Mouse (Mus musculus) liver, postnatal 0 days (tissue): ENCODE data around the gene Cul7. TPM values are rescaled to one million over a fixed set of nuclear protein-coding genes. Genes with fewer than 3 reads are reported as not detected.
A peak's percentile ranks its signal among the peaks of the same experiment; 100 is the strongest.

Source experiments
- ATAC-seq: fragments of 200-750 bp; cut with Nextera tagmentation; 2 replicates; pipeline ENCODE4 v1.8.0; 2017; ENCODE audit warnings: mild to moderate bottlenecking, moderate library complexity
- DNase-seq: peaks from one replicate; pipeline ENCODE4 v3.0.0-alpha.2; 2016
- H3K27ac ChIP-seq: fragments of 300-500 bp; sonication (generic); 2 replicates; pipeline ENCODE4 v1.5.1; 2014; ENCODE audit warnings: antibody characterized with exemption, moderate library complexity, mild to moderate bottlenecking, low read depth
- H3K27me3 ChIP-seq: fragments of 300-500 bp; sonication (generic); 2 replicates; pipeline ENCODE4 v1.6.1; 2014; ENCODE audit warnings: low read length, control low read depth, mixed read lengths; ENCODE audit not compliant: insufficient read depth
- H3K36me3 ChIP-seq: fragments of 300-500 bp; sonication (generic); replicated peaks from 2 replicates; pipeline ENCODE4 v1.6.1; 2014; ENCODE audit warnings: mild to moderate bottlenecking, control low read depth, low read length, moderate library complexity, mixed read lengths; ENCODE audit not compliant: insufficient read depth
- H3K4me1 ChIP-seq: fragments of 300-500 bp; sonication (generic); 2 replicates; pipeline ENCODE4 v1.6.1; 2014; ENCODE audit warnings: antibody characterized with exemption, mild to moderate bottlenecking, control low read depth; ENCODE audit not compliant: insufficient read depth
- H3K4me2 ChIP-seq: fragments of 300-500 bp; sonication (generic); 2 replicates; pipeline ENCODE4 v1.6.1; 2014; ENCODE audit warnings: low read depth, mild to moderate bottlenecking, low read length, moderate library complexity, mixed read lengths
- H3K4me3 ChIP-seq: fragments of 300-500 bp; sonication (generic); 2 replicates; pipeline ENCODE4 v1.5.1; 2014; ENCODE audit warnings: low read depth, low read length
- H3K9ac ChIP-seq: fragments of 300-500 bp; sonication (generic); replicated peaks from 2 replicates; pipeline ENCODE4 v1.6.1; 2014; ENCODE audit warnings: mild to moderate bottlenecking, moderate library complexity
- H3K9me3 ChIP-seq: fragments of 300-500 bp; sonication (generic); 2 replicates; pipeline ENCODE4 v1.6.1; 2016; ENCODE audit warnings: mild to moderate bottlenecking, control low read depth, low read length, mixed read lengths
- CTCF ChIP-seq: sonication (generic); IDR thresholded peaks from 2 replicates; pipeline ENCODE4 v1.5.1; 2016; ENCODE audit warnings: antibody characterized with exemption, low read depth
- EP300 ChIP-seq: IDR thresholded peaks from 2 replicates; pipeline ENCODE4 v1.6.1; 2016; ENCODE audit warnings: antibody characterized with exemption, low read depth, mild to moderate bottlenecking
- WGBS: fragments of 180-500 bp; shearing (Covaris S2); extraction: QIAGEN DNeasy Blood & Tissue Kit; methylation state at CpG from one replicate; pipeline ENCODE4 v1.1.7; 2014; ENCODE audit not compliant: insufficient replicate concordance; 5-methylcytosine and 5-hydroxymethylcytosine counted together
- polyA plus RNA-seq: library from polyadenylated mRNA; unstranded; fragments of >200 nt; fragmentation: Nextera tagmentation; extraction: Ambion mirVana; gene quantifications from 2 replicates; pipeline ENCODE4 v1.2.1, GENCODE M21; 2015

Cul7 gene
- polyA plus RNA-seq, 1 experiment from 2014 or later: 6.2 TPM

DNA sequence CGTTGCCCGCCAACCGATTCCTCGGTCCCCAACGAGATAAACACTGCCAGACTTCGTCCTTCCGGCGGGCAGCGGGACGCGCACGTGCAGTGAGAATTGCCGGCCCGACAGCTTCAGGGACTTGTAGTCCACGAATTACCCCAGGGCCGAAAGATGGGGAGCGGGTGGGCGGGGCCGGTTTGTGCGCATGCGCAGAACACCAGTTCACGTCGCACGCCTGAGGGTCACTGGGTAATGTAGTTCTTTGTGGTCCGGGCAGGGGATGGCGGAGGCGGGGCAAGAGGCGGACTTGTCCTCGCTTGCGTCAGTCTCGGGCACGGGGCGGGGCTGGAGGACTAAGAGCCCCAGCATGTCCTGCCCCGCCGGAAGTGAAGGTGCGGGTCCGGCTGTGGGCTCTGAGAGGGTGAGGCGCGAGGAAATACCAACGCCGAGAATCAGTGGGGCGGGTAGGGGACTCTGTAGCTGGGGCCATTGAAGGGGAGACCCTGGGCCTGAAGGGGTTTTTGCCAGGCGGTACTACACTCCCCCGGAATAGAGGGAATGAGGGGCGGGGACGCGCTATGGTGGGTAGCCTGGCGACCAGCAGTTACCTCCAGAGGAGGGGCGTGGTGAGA lies 30.7 kb downstream of the Cul7 start, which contains the start of gene Klhdc3:
TSS of gene Klhdc3 (minus strand) at position 155 of the 614 bp plus-strand sequence.
- WGBS: under 1% methylated on average over 49 of the region's 49 CpGs
- Histone ChIP-seq H3K27me3 (no peaks in the 10 kb centered on the region), H3K27ac (peak within 1 kb of the TSS; percentile 91), H3K4me3 (peak within 1 kb of the TSS; percentile 86), H3K4me2 (peak within 1 kb of the TSS; percentile 93), H3K9ac (peak within 1 kb of the TSS; percentile 81), H3K4me1 (peaks cover 20% of the 10 kb centered on the region), H3K9me3 (no peaks in the 10 kb centered on the region), H3K36me3 (peaks cover 46% of the 10 kb centered on the region)
- DNase-seq: peak; percentile 100
- ATAC-seq: peak; percentile 97
- TF ChIP-seq CTCF (no peak), EP300 (no peak)

DNA sequence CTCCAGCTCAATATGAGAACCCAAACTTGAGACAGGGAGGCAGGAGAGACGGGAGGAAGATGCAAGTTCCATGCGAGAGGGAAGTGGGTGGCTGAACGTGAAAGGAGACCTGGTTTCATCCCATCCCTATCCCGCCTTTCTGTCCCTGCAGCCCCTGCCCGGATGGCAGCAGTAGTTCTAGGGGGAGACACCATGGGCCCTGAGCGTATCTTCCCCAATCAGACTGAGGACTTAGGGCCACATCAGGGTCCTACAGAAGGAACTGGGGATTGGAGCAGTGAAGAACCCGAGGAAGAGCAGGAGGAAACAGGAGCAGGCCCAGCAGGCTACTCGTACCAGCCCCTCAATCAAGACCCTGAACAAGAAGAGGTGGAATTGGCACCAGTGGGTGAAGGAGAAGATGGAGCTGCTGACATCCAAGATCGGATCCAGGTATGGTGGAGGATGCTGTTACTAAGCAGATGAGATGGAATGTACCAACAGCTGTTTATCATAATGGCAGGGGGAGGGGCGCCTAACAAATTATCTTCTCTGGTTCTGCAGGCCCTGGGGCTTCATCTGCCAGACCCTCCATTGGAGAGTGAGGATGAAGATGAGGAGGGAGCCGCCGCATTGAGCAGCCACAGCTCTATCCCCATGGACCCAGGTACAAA lies 31.5 kb downstream of the Cul7 start:
- H3K4me2 ChIP-seq: peak overlapping the region; percentile 93
- no peak for ATAC-seq
- 30% methylated on average over 12 of the region's 12 CpGs for WGBS
- H3K27ac ChIP-seq: no peak overlapping the region
- no peaks in the 10 kb centered on the region for H3K27me3 ChIP-seq
- H3K4me1 ChIP-seq: peaks cover 20% of the 10 kb centered on the region
- peaks cover 46% of the 10 kb centered on the region for H3K36me3 ChIP-seq
- DNase-seq: no peak
- peak overlapping the region; percentile 86 for H3K4me3 ChIP-seq
- TF ChIP-seq EP300: no peak
- TF ChIP-seq CTCF: no peak
- H3K9me3 ChIP-seq: no peaks in the 10 kb centered on the region
- H3K9ac ChIP-seq: peak overlapping the region; percentile 69

DNA sequence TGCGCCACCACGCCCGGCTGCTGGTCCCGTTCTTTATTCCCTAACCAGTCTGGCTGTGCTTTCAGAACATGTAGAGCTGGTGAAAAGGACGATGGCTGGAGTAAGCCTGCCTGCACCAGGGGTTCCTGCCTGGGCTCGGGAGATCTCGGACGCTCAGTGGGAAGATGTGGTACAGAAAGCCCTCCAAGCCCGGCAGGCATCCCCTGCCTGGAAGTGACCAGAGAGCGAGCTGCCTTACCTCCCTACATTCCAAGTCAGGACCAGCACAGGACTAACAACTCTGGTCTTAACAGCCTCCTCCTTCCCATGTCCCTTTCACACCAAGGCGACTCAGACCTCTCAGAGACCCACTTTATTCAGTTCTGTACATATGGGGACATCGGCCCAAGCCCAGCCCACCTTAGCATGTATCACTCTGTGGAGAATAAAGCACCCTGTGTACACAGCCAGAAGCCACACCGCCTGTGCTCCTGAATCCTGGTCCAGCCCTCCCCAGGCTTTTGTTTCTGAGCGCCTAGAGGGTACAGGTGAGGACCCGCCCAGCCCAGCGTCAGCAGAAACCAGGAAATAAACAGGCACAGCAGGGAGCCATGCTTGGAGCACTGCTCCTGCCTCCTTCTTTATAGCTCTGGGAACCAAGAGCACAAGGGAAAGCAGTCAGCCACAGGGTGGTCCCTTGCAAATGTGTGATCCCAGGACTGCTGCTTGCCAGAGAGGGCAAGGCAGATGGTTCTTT lies 32.7 kb downstream of the Cul7 start:
- no peak for TF ChIP-seq CTCF
- TF ChIP-seq EP300: no peak
- ATAC-seq: no peak
- H3K27ac ChIP-seq: no peak overlapping the region
- DNase-seq: no peak
- H3K4me1 ChIP-seq: peaks cover 20% of the 10 kb centered on the region
- H3K9me3 ChIP-seq: no peaks in the 10 kb centered on the region
- H3K9ac ChIP-seq: no peak overlapping the region
- peaks cover 46% of the 10 kb centered on the region for H3K36me3 ChIP-seq
- H3K4me3 ChIP-seq: no peak overlapping the region
- no peaks in the 10 kb centered on the region for H3K27me3 ChIP-seq
- H3K4me2 ChIP-seq: no peak overlapping the region
- WGBS: 84% methylated on average over 16 of the region's 16 CpGs

DNA sequence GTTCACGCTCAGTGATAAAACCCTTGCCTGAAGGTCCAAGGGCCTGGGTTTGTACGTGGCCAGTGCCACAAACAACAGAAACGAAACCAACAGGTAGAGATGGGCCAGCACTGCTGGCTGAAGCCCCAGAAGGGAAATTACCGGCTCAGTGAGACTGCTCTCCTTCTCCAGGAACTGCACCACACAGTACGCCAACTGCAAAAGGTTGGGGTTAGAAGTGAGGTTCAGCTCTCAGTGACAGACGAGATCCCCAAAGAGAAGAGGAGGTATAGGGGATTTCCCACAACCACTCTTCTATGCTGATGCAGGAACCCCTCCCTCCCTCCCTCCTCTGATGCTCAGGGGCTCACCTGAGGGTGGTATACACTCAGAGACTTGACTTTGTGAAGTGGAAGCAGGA lies 35.8 kb downstream of the Cul7 start:
- TF ChIP-seq CTCF: no peak
- TF ChIP-seq EP300: no peak
- Histone ChIP-seq H3K27ac (no peak overlapping the region), H3K27me3 (no peaks in the 10 kb centered on the region), H3K9me3 (no peaks in the 10 kb centered on the region), H3K36me3 (peaks cover 44% of the 10 kb centered on the region), H3K4me2 (no peak overlapping the region), H3K4me1 (peaks cover 6% of the 10 kb centered on the region), H3K4me3 (no peak overlapping the region), H3K9ac (no peak overlapping the region)
- WGBS: 78% methylated on average over 6 of the region's 6 CpGs
- no peak for ATAC-seq
- no peak for DNase-seq

DNA sequence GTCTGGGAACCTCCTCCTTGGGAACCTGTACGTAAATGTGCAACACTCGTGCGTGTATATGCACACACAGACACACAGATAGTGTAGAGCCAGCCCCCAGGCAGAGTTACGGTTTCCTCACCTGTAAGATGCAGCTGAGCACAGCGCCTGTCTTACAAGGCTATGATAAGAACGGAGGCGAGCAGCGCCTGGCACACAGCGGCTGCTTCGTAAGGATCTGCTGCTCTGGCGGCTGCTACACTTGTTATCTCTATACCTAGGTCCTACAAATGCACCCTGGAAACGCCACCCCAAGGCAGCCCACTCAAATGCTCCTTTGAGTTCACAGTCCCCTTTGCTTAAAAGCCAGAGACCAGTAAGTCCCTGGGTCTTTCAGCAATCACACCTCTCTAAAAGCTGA lies 40.5 kb downstream of the Cul7 start:
- Histone ChIP-seq H3K4me3 (no peak overlapping the region), H3K27ac (no peak overlapping the region), H3K9ac (no peak overlapping the region), H3K9me3 (no peaks in the 10 kb centered on the region), H3K4me2 (0 out of 2 replicates have a peak overlapping the region, but pooled peaks have one; percentile 13), H3K4me1 (no peaks in the 10 kb centered on the region), H3K27me3 (no peaks in the 10 kb centered on the region), H3K36me3 (peaks cover 20% of the 10 kb centered on the region)
- no peak for TF ChIP-seq EP300
- TF ChIP-seq CTCF: no peak
- DNase-seq (no peak), ATAC-seq (peak; percentile 41; the same call in 1 of the 2 replicates)
- 65% methylated on average over 12 of the region's 12 CpGs for WGBS

DNA sequence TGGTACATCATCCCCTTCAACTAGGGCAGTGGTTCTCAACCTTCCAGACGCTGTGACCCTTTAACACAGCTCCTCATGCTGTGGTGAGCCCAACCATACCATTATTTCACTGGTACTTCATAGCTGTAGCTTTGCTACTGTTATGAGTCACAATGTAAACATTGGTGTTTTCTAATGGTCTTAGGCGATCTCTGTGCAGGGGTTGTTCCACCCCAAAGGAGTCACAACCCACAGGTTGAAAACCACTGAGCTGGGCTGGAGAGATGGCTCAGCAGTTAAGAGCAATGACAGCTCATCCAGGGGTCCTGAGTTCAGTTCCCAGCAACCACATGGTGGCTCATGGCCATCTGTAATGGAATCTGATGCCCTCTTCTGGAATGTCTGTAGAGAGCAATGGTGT lies 41.3 kb downstream of the Cul7 start:
- Histone ChIP-seq H3K36me3 (peaks cover 13% of the 10 kb centered on the region), H3K4me2 (no peak overlapping the region), H3K4me3 (no peak overlapping the region), H3K9ac (no peak overlapping the region), H3K9me3 (no peaks in the 10 kb centered on the region), H3K27ac (no peak overlapping the region), H3K4me1 (no peaks in the 10 kb centered on the region), H3K27me3 (no peaks in the 10 kb centered on the region)
- WGBS: 86% methylated on average over 2 of the region's 2 CpGs
- no peak for TF ChIP-seq CTCF
- no peak for TF ChIP-seq EP300
- DNase-seq: no peak
- ATAC-seq: no peak
